Mouse (Mus musculus) ES-E14 (cell line): Measurements from ENCODE around the gene Hnrnpa1.

ENCODE experiments used
- CHD2 ChIP-seq: IDR thresholded peaks from 2 replicates; pipeline ENCODE4 v1.6.1; 2014; ENCODE audit warnings: mild to moderate bottlenecking, low read depth, low read length, inconsistent platforms
- HCFC1 ChIP-seq: IDR thresholded peaks from 2 replicates; pipeline ENCODE4 v1.6.1; 2012; ENCODE audit warnings: low read length, inconsistent platforms, borderline replicate concordance; ENCODE audit not compliant: insufficient read depth
- ZC3H11A ChIP-seq: IDR thresholded peaks from 2 replicates; pipeline ENCODE4 v1.6.1; 2012; ENCODE audit warnings: low read depth, mild to moderate bottlenecking, inconsistent platforms, low read length, borderline replicate concordance
- ZNF384 ChIP-seq: IDR thresholded peaks from 2 replicates; pipeline ENCODE4 v1.6.1; 2012; ENCODE audit warnings: low read depth, low read length, inconsistent platforms

- TF ChIP-seq HCFC1: no peak
- TF ChIP-seq ZNF384: no peak
- no peak for TF ChIP-seq CHD2
- no peak for TF ChIP-seq ZC3H11A
Observed at GRCm38 (mm10) chr15:103284066-103284465, 43.8 kb downstream of the Hnrnpa1 start.
